Mouse (Mus musculus): ENCODE measurements at regions not wholly inside any gene's neighbourhood (a gene's known extent, or its start where the extent isn't known, plus 50 kb on each side); places are given as distances from the start of the nearest gene placed in this dataset.

DNA sequence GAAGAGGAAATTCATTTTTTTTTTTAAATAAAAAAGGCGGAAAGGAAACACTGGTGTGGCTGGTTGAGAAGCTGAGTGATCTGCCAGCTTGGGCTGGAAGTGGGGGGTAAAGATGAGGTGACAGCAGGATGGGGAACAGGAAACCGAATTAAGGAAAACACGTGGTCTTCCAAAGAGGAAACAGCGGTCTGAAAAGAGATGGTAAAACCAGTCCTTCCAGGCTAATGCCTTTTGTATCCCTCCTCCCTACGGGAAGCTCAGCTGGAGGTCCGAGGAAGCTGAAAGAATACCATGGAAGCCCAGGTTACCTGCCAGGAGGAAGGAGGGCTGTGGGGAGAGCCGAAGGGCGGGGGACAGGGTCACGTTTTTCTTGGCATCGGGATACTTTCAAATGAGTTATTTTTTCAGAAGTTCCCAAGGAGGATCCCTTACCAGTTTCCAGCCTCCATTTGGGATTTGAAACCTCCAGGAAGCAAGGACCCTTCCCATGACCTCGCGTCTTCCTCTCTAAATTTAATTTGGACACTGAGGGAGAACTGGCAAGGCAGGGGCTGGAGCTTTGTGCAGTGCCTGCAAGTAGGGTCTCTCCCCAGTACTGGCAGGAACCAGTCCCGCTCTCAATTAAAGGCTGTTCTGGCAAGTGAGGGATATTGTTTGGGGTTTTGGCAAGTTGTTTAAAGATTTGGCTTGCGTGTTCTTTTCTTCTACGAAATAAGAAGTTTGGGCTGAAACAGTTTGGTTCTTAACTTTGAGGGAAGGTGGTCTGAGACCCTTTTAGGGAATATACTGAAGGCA lies 203.6 kb upstream of the Ankrd55 start:
- no peaks in the 10 kb centered on the region for H3K9me3 ChIP-seq (ENCODE audit: control insufficient read depth, insufficient read depth, low read depth, low read length)
- H3K27ac ChIP-seq (ENCODE audit: insufficient read depth, low read depth, low read length, poor library complexity, severe bottlenecking): no peak overlapping the region
- in situ Hi-C loops (cut with MboI; ENCODE audit: low sequenced_read_pairs in 2 of 2, unreplicated experiment in 2 of 2): no loop called here
- H3K9ac ChIP-seq (ENCODE audit: insufficient read depth, low read depth, low read length, poor library complexity, severe bottlenecking): no peak overlapping the region
- TF ChIP-seq CHD2 (IDR thresholded peaks at IDR 0.05; ENCODE audit: low read depth, low read length) (no peak), HCFC1 (IDR thresholded peaks at IDR 0.05; ENCODE audit: borderline replicate concordance, insufficient read depth, low read length) (no peak), ZNF384 (IDR thresholded peaks at IDR 0.05; ENCODE audit: low read depth, low read length) (no peak), MAFK (IDR thresholded peaks at IDR 0.05; ENCODE audit: insufficient read depth, low read depth, low read length) (no peak), ZC3H11A (IDR thresholded peaks at IDR 0.05; ENCODE audit: borderline replicate concordance, low read depth, low read length) (no peak)
- H3K4me3 ChIP-seq (ENCODE audit: insufficient read depth in 1 of 2, low read depth in 1 of 2, low read length in 2 of 2, poor library complexity in 1 of 2, severe bottlenecking in 1 of 2): no peak overlapping the region
- DNase-seq (ENCODE audit: low read depth, low spot score): no peak
- H3K36me3 ChIP-seq (ENCODE audit: control insufficient read depth, insufficient read depth, low read length, poor library complexity, severe bottlenecking): no peaks in the 10 kb centered on the region
- H3K4me1 ChIP-seq (ENCODE audit: control insufficient read depth in 2 of 2, insufficient read depth in 2 of 2, low read length in 2 of 2, poor library complexity in 1 of 2): peaks cover 0 to 3% of the 10 kb centered on the region in 2 experiments; a peak in 1 of 4 replicates

DNA sequence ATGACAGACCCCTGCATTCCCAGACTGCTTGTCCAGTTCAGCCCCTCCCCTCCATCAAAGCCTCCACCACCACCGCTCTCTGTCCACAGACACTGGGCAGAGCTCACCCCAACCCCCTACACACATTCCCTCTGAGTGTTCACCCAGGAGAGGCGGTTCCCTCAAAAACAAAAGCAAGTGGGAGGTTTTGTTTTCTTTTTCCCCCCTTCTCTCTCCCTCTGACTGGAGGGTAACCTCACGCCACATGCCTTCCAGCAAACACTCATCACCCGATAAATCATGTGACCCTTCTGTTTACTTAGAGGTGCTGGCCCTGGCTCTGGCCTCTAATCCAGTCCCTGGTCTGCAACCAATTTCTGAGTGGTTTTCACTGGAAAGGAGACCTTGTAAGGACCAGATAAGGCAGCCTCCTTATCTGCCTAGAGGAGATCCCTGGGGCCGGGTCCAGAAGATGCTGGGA lies 199.9 kb upstream of the Ankrd55 start:
- Histone ChIP-seq H3K36me3 (ENCODE audit: control insufficient read depth, insufficient read depth, low read length, poor library complexity, severe bottlenecking) (no peaks in the 10 kb centered on the region), H3K9ac (ENCODE audit: insufficient read depth, low read depth, low read length, poor library complexity, severe bottlenecking) (no peak overlapping the region), H3K27ac (ENCODE audit: insufficient read depth, low read depth, low read length, poor library complexity, severe bottlenecking) (no peak overlapping the region; the same call in 1 of the 2 replicates), H3K4me1 (ENCODE audit: control insufficient read depth in 2 of 2, insufficient read depth in 2 of 2, low read length in 2 of 2, poor library complexity in 1 of 2) (peaks cover 0 to 3% of the 10 kb centered on the region in 2 experiments; a peak in 1 of 4 replicates), H3K4me3 (ENCODE audit: insufficient read depth in 1 of 2, low read depth in 1 of 2, low read length in 2 of 2, poor library complexity in 1 of 2, severe bottlenecking in 1 of 2) (no peak overlapping the region), H3K9me3 (ENCODE audit: control insufficient read depth, insufficient read depth, low read depth, low read length) (no peaks in the 10 kb centered on the region)
- in situ Hi-C loops (cut with MboI; ENCODE audit: low sequenced_read_pairs in 2 of 2, unreplicated experiment in 2 of 2): no loop called here
- DNase-seq (ENCODE audit: low read depth, low spot score): no peak
- TF ChIP-seq HCFC1 (IDR thresholded peaks at IDR 0.05; ENCODE audit: borderline replicate concordance, insufficient read depth, low read length): no peak
- no peak for TF ChIP-seq CHD2 (IDR thresholded peaks at IDR 0.05; ENCODE audit: low read depth, low read length)
- no peak for TF ChIP-seq ZNF384 (IDR thresholded peaks at IDR 0.05; ENCODE audit: low read depth, low read length)
- TF ChIP-seq MAFK (IDR thresholded peaks at IDR 0.05; ENCODE audit: insufficient read depth, low read depth, low read length): no peak
- TF ChIP-seq ZC3H11A (IDR thresholded peaks at IDR 0.05; ENCODE audit: borderline replicate concordance, low read depth, low read length): no peak

GRCm38 (mm10) chr13:112090737-112091136 lies 197.5 kb upstream of the Ankrd55 start:
- TF ChIP-seq HCFC1 (IDR thresholded peaks at IDR 0.05; ENCODE audit: borderline replicate concordance, insufficient read depth, low read length): no peak
- no peak for TF ChIP-seq ZNF384 (IDR thresholded peaks at IDR 0.05; ENCODE audit: low read depth, low read length)
- TF ChIP-seq ZC3H11A (IDR thresholded peaks at IDR 0.05; ENCODE audit: borderline replicate concordance, low read depth, low read length): no peak
- TF ChIP-seq CHD2 (IDR thresholded peaks at IDR 0.05; ENCODE audit: low read depth, low read length): no peak
- no peak for TF ChIP-seq MAFK (IDR thresholded peaks at IDR 0.05; ENCODE audit: insufficient read depth, low read depth, low read length)
- Histone ChIP-seq H3K4me1 (ENCODE audit: control insufficient read depth in 2 of 2, insufficient read depth in 2 of 2, low read length in 2 of 2, poor library complexity in 1 of 2) (peaks cover 0 to 3% of the 10 kb centered on the region in 2 experiments; a peak in 1 of 4 replicates), H3K9me3 (ENCODE audit: control insufficient read depth, insufficient read depth, low read depth, low read length) (no peaks in the 10 kb centered on the region), H3K36me3 (ENCODE audit: control insufficient read depth, insufficient read depth, low read length, poor library complexity, severe bottlenecking) (no peaks in the 10 kb centered on the region), H3K9ac (ENCODE audit: insufficient read depth, low read depth, low read length, poor library complexity, severe bottlenecking) (no peak overlapping the region), H3K4me3 (ENCODE audit: insufficient read depth in 1 of 2, low read depth in 1 of 2, low read length in 2 of 2, poor library complexity in 1 of 2, severe bottlenecking in 1 of 2) (no peak overlapping the region), H3K27ac (ENCODE audit: insufficient read depth, low read depth, low read length, poor library complexity, severe bottlenecking) (no peak overlapping the region)
- in situ Hi-C loops (cut with MboI; ENCODE audit: low sequenced_read_pairs in 2 of 2, unreplicated experiment in 2 of 2): no loop called here
- DNase-seq (ENCODE audit: low read depth, low spot score): no peak

GRCm38 (mm10) chr13:112095595-112096139 lies 192.6 kb upstream of the Ankrd55 start:
- Histone ChIP-seq H3K4me1 (ENCODE audit: control insufficient read depth in 2 of 2, insufficient read depth in 2 of 2, low read length in 2 of 2, poor library complexity in 1 of 2) (peaks cover 0 to 2% of the 10 kb centered on the region in 2 experiments; a peak in 1 of 4 replicates), H3K27ac (ENCODE audit: insufficient read depth, low read depth, low read length, poor library complexity, severe bottlenecking) (no peak overlapping the region), H3K36me3 (ENCODE audit: control insufficient read depth, insufficient read depth, low read length, poor library complexity, severe bottlenecking) (no peaks in the 10 kb centered on the region), H3K9me3 (ENCODE audit: control insufficient read depth, insufficient read depth, low read depth, low read length) (no peaks in the 10 kb centered on the region), H3K9ac (ENCODE audit: insufficient read depth, low read depth, low read length, poor library complexity, severe bottlenecking) (no peak overlapping the region), H3K4me3 (ENCODE audit: insufficient read depth in 1 of 2, low read depth in 1 of 2, low read length in 2 of 2, poor library complexity in 1 of 2, severe bottlenecking in 1 of 2) (no peak overlapping the region)
- no peak for TF ChIP-seq CHD2 (IDR thresholded peaks at IDR 0.05; ENCODE audit: low read depth, low read length)
- TF ChIP-seq ZC3H11A (IDR thresholded peaks at IDR 0.05; ENCODE audit: borderline replicate concordance, low read depth, low read length): no peak
- TF ChIP-seq MAFK (IDR thresholded peaks at IDR 0.05; ENCODE audit: insufficient read depth, low read depth, low read length): no peak
- no peak for TF ChIP-seq ZNF384 (IDR thresholded peaks at IDR 0.05; ENCODE audit: low read depth, low read length)
- TF ChIP-seq HCFC1 (IDR thresholded peaks at IDR 0.05; ENCODE audit: borderline replicate concordance, insufficient read depth, low read length): no peak
- in situ Hi-C loops (cut with MboI; ENCODE audit: low sequenced_read_pairs in 2 of 2, unreplicated experiment in 2 of 2): no loop called here
- no peak for DNase-seq (ENCODE audit: low read depth, low spot score)

Measured in ES-E14 (cell line).